Mouse (Mus musculus) liver, embryonic 14.5 days (tissue): ENCODE measurements around the gene Tns1. TPM values are rescaled to one million over a fixed set of nuclear protein-coding genes. Genes with fewer than 3 reads are reported as not detected.

Source experiments
- ATAC-seq: fragments of 200-750 bp; cut with Nextera tagmentation; 2 replicates; pipeline ENCODE4 v1.8.0; 2017; ENCODE audit warnings: moderate number of reproducible peaks, mild to moderate bottlenecking, moderate library complexity; ENCODE audit not compliant: insufficient read depth
- DNase-seq, 3 experiments: peaks; one replicate each; pipeline ENCODE4 v3.0.0-alpha.2; 2012 to 2013; ENCODE audit warnings: low read depth in 3 of 3, low spot score in 3 of 3
- H3K27ac ChIP-seq: fragments of 300-500 bp; sonication (generic); 2 replicates; pipeline ENCODE4 v1.5.1; 2014; ENCODE audit warnings: moderate library complexity, mild to moderate bottlenecking, control low read depth, inconsistent platforms
- H3K27me3 ChIP-seq: fragments of 300-500 bp; sonication (generic); 2 replicates; pipeline ENCODE4 v1.6.1; 2014; ENCODE audit warnings: mild to moderate bottlenecking, low read length, moderate library complexity; ENCODE audit not compliant: control insufficient read depth, insufficient read depth
- H3K36me3 ChIP-seq: fragments of 300-500 bp; sonication (generic); replicated peaks from 2 replicates; pipeline ENCODE4 v1.6.1; 2014; ENCODE audit warnings: low read depth; ENCODE audit not compliant: control insufficient read depth, insufficient read depth
- H3K4me1 ChIP-seq, 2 experiments: fragments of 200-500 bp in 1 of 2; fragments of 300-500 bp in 1 of 2; sonication (generic) in 1 of 2; replicated peaks; 2 replicates each; pipeline ENCODE4 v1.6.1; 2012 to 2014; ENCODE audit warnings: antibody characterized with exemption in 1 of 2, inconsistent platforms in 1 of 2, low read length in 1 of 2; ENCODE audit not compliant: control insufficient read depth in 2 of 2, insufficient read depth in 2 of 2
- H3K4me2 ChIP-seq: fragments of 300-500 bp; sonication (generic); 2 replicates; pipeline ENCODE4 v1.6.1; 2014; ENCODE audit warnings: low read depth, mild to moderate bottlenecking, control low read depth, moderate library complexity
- H3K4me3 ChIP-seq, 2 experiments: fragments of 200-500 bp in 1 of 2; fragments of 300-500 bp in 1 of 2; sonication (generic) in 1 of 2; 2 replicates each; pipeline ENCODE4 v1.5.1; 2012 to 2014; ENCODE audit warnings: low read depth in 2 of 2, low read length in 2 of 2, mild to moderate bottlenecking in 2 of 2, control low read depth in 1 of 2, inconsistent platforms in 1 of 2, moderate library complexity in 1 of 2; ENCODE audit not compliant: insufficient read depth in 1 of 2
- H3K9ac ChIP-seq: fragments of 300-500 bp; sonication (generic); replicated peaks from 2 replicates; pipeline ENCODE4 v1.6.1; 2014; ENCODE audit warnings: mild to moderate bottlenecking, control low read depth, moderate library complexity
- H3K9me3 ChIP-seq: fragments of 300-500 bp; sonication (generic); 2 replicates; pipeline ENCODE4 v1.6.1; 2016; ENCODE audit warnings: low read length, mixed read lengths; ENCODE audit not compliant: control insufficient read depth
- CTCF ChIP-seq: IDR thresholded peaks from 2 replicates; pipeline ENCODE4 v1.5.1; 2016; ENCODE audit warnings: antibody characterized with exemption, low read depth, control low read depth
- EP300 ChIP-seq: IDR thresholded peaks from 2 replicates; pipeline ENCODE4 v1.6.1; 2016; ENCODE audit warnings: antibody characterized with exemption, low read depth
- WGBS: fragments of 180-500 bp; shearing (Covaris S2); extraction: QIAGEN DNeasy Blood & Tissue Kit; methylation state at CpG from one replicate; pipeline ENCODE4 v1.1.7; 2014; ENCODE audit not compliant: insufficient replicate concordance; 5-methylcytosine and 5-hydroxymethylcytosine counted together
- polyA plus RNA-seq, 2 experiments: library from polyadenylated mRNA; depleted of rRNA in 1 of 2; stranded (reverse) in 1 of 2; unstranded in 1 of 2; fragments of >200 nt; fragmentation: Nextera tagmentation in 1 of 2; extraction: Ambion mirVana in 1 of 2; gene quantifications; 2 replicates each; pipeline versions ENCODE4 v1.2.1 to v1.2.3; 2012 to 2014

Gene Tns1
- polyA plus RNA-seq, 2 experiments = 7.2 to 15.7 TPM

DNA sequence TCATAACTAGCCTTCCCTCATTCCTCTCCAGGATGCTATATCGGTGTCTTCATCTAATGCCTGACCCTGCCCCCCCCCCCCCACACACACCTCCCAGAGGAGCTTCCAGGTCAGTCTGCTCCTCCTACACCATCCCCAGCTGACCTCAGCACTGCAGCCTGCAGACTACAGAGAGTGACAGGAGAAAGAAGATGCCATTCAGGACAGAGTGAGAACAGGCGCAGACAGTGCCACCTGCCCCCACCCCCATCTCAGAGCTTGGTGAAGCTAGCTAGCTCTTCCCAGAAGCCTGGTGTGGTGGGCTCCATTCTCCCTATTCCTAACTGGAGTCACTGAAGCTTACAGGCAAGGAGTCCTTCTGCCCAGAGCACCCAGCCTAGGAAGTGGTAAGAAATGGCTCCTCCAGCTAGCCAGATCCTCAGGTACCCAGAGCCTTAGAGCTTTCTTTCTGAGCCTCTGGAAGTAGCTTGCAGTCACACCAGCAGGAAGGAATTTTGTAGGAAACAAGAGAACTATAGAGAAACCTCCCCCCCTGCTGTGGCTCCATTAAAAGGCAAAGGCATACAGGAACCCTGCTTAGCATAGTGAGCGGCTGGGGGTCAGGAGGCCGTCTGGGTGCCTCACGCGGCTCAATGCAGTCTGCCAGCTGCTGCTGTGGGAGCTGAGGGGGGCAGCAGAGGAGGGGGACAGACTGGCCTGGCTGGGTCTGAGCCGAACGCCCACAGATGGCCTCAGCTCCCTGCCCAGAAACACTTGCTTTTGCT lies 13.1 kb downstream of the Tns1 start:
- DNase-seq (no peak), ATAC-seq (no peak)
- 35% methylated on average over 8 of the region's 8 CpGs for WGBS

GRCm38 (mm10) chr1:74109670-74110069 lies 14.6 kb downstream of the Tns1 start:
- H3K27me3 ChIP-seq = no peaks in the 10 kb centered on the region
- no peak for TF ChIP-seq EP300
- no peak for TF ChIP-seq CTCF
- no peaks in the 10 kb centered on the region for H3K36me3 ChIP-seq
- H3K9me3 ChIP-seq = no peaks in the 10 kb centered on the region
- ATAC-seq (no peak), DNase-seq (no peak)
- no peaks in the 10 kb centered on the region for H3K4me1 ChIP-seq
- H3K4me2 ChIP-seq = no peak overlapping the region
- no peak overlapping the region for H3K9ac ChIP-seq
- no peak overlapping the region for H3K4me3 ChIP-seq
- no peak overlapping the region for H3K27ac ChIP-seq
- 37% methylated on average over 2 of the region's 2 CpGs for WGBS

More for the DNA sequence above, 13.1 kb downstream of the Tns1 start:
- H3K27me3 ChIP-seq = no peaks in the 10 kb centered on the region
- no peak overlapping the region for H3K4me3 ChIP-seq
- TF ChIP-seq CTCF (no peak), EP300 (no peak)
- no peak overlapping the region for H3K9ac ChIP-seq
- no peaks in the 10 kb centered on the region for H3K36me3 ChIP-seq
- no peak overlapping the region for H3K27ac ChIP-seq
- H3K4me1 ChIP-seq = no peaks in the 10 kb centered on the region
- no peaks in the 10 kb centered on the region for H3K9me3 ChIP-seq
- H3K4me2 ChIP-seq = no peak overlapping the region

- DNase-seq = no peak
- Histone ChIP-seq H3K9ac (no peak overlapping the region), H3K4me3 (no peak overlapping the region), H3K27me3 (no peaks in the 10 kb centered on the region), H3K4me2 (no peak overlapping the region), H3K4me1 (no peaks in the 10 kb centered on the region), H3K36me3 (no peaks in the 10 kb centered on the region), H3K9me3 (no peaks in the 10 kb centered on the region), H3K27ac (no peak overlapping the region)
- TF ChIP-seq EP300 (no peak), CTCF (no peak)
- no peak for ATAC-seq
- 51% methylated on average over 4 of the region's 5 CpGs for WGBS
Observed at GRCm38 (mm10) chr1:74107931-74108618, 16.2 kb downstream of the Tns1 start.

- Histone ChIP-seq H3K9ac (no peak overlapping the region), H3K9me3 (no peaks in the 10 kb centered on the region), H3K4me1 (no peaks in the 10 kb centered on the region), H3K4me2 (no peak overlapping the region), H3K4me3 (no peak overlapping the region), H3K27ac (no peak overlapping the region), H3K36me3 (no peaks in the 10 kb centered on the region), H3K27me3 (no peaks in the 10 kb centered on the region)
- WGBS = 56% methylated on average over 6 of the region's 6 CpGs
- DNase-seq (no peak), ATAC-seq (no peak)
- no peak for TF ChIP-seq EP300
- no peak for TF ChIP-seq CTCF
Observed at GRCm38 (mm10) chr1:74106214-74106613, 18.0 kb downstream of the Tns1 start.

GRCm38 (mm10) chr1:74105660-74106059 lies 18.6 kb downstream of the Tns1 start:
- Histone ChIP-seq H3K27ac (no peak overlapping the region), H3K9me3 (no peaks in the 10 kb centered on the region), H3K4me1 (no peaks in the 10 kb centered on the region), H3K4me2 (no peak overlapping the region), H3K9ac (no peak overlapping the region), H3K36me3 (no peaks in the 10 kb centered on the region), H3K4me3 (no peak overlapping the region), H3K27me3 (peaks cover 3% of the 10 kb centered on the region)
- no peak for TF ChIP-seq CTCF
- TF ChIP-seq EP300 = no peak
- no peak for DNase-seq
- ATAC-seq = no peak
- 68% methylated on average over 4 of the region's 4 CpGs for WGBS
